Mouse (Mus musculus): ENCODE results near the gene Sh3gl1. TPM values are rescaled to one million over a fixed set of nuclear protein-coding genes. Genes with fewer than 3 reads are reported as not detected.

The Sh3gl1 gene
- polyA plus RNA-seq, 1 experiment from 2014 or later = 33.5 TPM

GRCm38 (mm10) chr17:55969560-55969959 is 66.9 kb downstream of the Sh3gl1 start:
- no peak overlapping the region for H3K27ac ChIP-seq
- no peak overlapping the region for H3K4me3 ChIP-seq (ENCODE audit: inconsistent target)
- no peaks in the 10 kb centered on the region for H3K79me2 ChIP-seq (ENCODE audit: inconsistent target)
- peaks cover 27% of the 10 kb centered on the region; the same call in 1 of the 2 replicates for H3K36me3 ChIP-seq (ENCODE audit: inconsistent target)
- 52% methylated on average over 11 of the region's 14 CpGs for WGBS (ENCODE audit: missing documents)

- H3K79me2 ChIP-seq (ENCODE audit: inconsistent target) = no peaks in the 10 kb centered on the region
- no peak overlapping the region for H3K27ac ChIP-seq
- no peak overlapping the region for H3K4me3 ChIP-seq (ENCODE audit: inconsistent target)
- WGBS (ENCODE audit: missing documents) = 86% methylated on average over 7 of the region's 7 CpGs
- peaks cover 27% of the 10 kb centered on the region; the same call in 1 of the 2 replicates for H3K36me3 ChIP-seq (ENCODE audit: inconsistent target)
Measured at GRCm38 (mm10) chr17:55968210-55968609, 68.2 kb downstream of the Sh3gl1 start.

GRCm38 (mm10) chr17:55967186-55967585 is 69.2 kb downstream of the Sh3gl1 start:
- H3K79me2 ChIP-seq (ENCODE audit: inconsistent target) = no peaks in the 10 kb centered on the region
- peaks cover 27% of the 10 kb centered on the region; the same call in 1 of the 2 replicates for H3K36me3 ChIP-seq (ENCODE audit: inconsistent target)
- WGBS (ENCODE audit: missing documents) = 96% methylated on average over 4 of the region's 4 CpGs
- no peak overlapping the region for H3K27ac ChIP-seq
- H3K4me3 ChIP-seq (ENCODE audit: inconsistent target) = no peak overlapping the region

Other genes starting within 250 kb of the Sh3gl1 start
- 3.7 to 8.0 TPM (median 5.0 TPM) in 3 replicates for gene Zfp119a, start 157.7 kb downstream of the Sh3gl1 start, polyA plus RNA-seq (2018)
- 5.9 to 12.3 TPM (median 6.4 TPM) in 3 replicates for gene Zfp959, start 144.5 kb downstream of the Sh3gl1 start, polyA plus RNA-seq (2018)
- 4.5 to 7.3 TPM (median 5.6 TPM) in 3 replicates for gene Zfp119b, start 87.1 kb downstream of the Sh3gl1 start, polyA plus RNA-seq (2018)
- 47.4 to 91.9 TPM (median 63.3 TPM) in 3 replicates for gene Ebi3, start 84.0 kb downstream of the Sh3gl1 start, polyA plus RNA-seq (2018)
- 10.7 to 11.5 TPM (median 10.8 TPM) in 3 replicates for gene Yju2, start 77.5 kb downstream of the Sh3gl1 start, polyA plus RNA-seq (2018)
- not detected in 3 replicates for gene Shd, start 66.2 kb downstream of the Sh3gl1 start, polyA plus RNA-seq (2018)
- gene Fsd1, start 50.1 kb downstream of the Sh3gl1 start, polyA plus RNA-seq (2018) = not detected in 3 replicates
- 0.22 to 0.28 TPM in 2 of 3 replicates, not detected in the other for gene Stap2, start 31.1 kb downstream of the Sh3gl1 start, polyA plus RNA-seq (2018)
- gene Mpnd, start 30.9 kb downstream of the Sh3gl1 start, polyA plus RNA-seq (2018) = 31.2 to 42.2 TPM (median 38.7 TPM) in 3 replicates
- gene Chaf1a, start 3.8 kb upstream of the Sh3gl1 start, polyA plus RNA-seq (2018) = 2.5 to 17.1 TPM (median 6.2 TPM) in 3 replicates
- gene Ubxn6, start 38.4 kb upstream of the Sh3gl1 start, polyA plus RNA-seq (2018) = 28.9 to 74.4 TPM (median 41.1 TPM) in 3 replicates
- 26.3 to 28.1 TPM (median 28.1 TPM) in 3 replicates for gene Hdgfl2, start 43.0 kb upstream of the Sh3gl1 start, polyA plus RNA-seq (2018)
- not detected in 3 replicates for gene Plin4, start 73.2 kb upstream of the Sh3gl1 start, polyA plus RNA-seq (2018)
- gene Plin5, start 81.0 kb upstream of the Sh3gl1 start, polyA plus RNA-seq (2018) = not detected in 3 replicates
- gene Lrg1, start 85.4 kb upstream of the Sh3gl1 start, polyA plus RNA-seq (2018) = 0.26 TPM in 1 of 3 replicates, not detected in the others
- 3.0 to 7.1 TPM (median 4.4 TPM) in 3 replicates for gene Sema6b, start 103.7 kb upstream of the Sh3gl1 start, polyA plus RNA-seq (2018)
- gene Tnfaip8l1, start 125.8 kb upstream of the Sh3gl1 start, polyA plus RNA-seq (2018) = 1.2 to 1.7 TPM (median 1.5 TPM) in 3 replicates
- gene Mydgf, start 147.3 kb upstream of the Sh3gl1 start, polyA plus RNA-seq (2018) = 33.8 to 65.3 TPM (median 50.0 TPM) in 3 replicates
- 19.4 to 30.5 TPM (median 30.3 TPM) in 3 replicates for gene Dpp9, start 182.3 kb upstream of the Sh3gl1 start, polyA plus RNA-seq (2018)
- gene Fem1a, start 220.2 kb upstream of the Sh3gl1 start, polyA plus RNA-seq (2018) = 6.6 to 13.3 TPM (median 10.2 TPM) in 3 replicates
- gene Ticam1, start 240.2 kb upstream of the Sh3gl1 start, polyA plus RNA-seq (2018) = 19.5 to 36.1 TPM (median 21.2 TPM) in 3 replicates